Mouse (Mus musculus): ENCODE data around the gene Ube2q2.

- TF ChIP-seq EP300 (IDR thresholded peaks at IDR 0.05) (no peak), CTCF (IDR thresholded peaks at IDR 0.05) (no peak)
Measured at GRCm38 (mm10) chr9:55226251-55226650, 77.6 kb downstream of the Ube2q2 start.

Data from lung, postnatal 0 days (tissue).